Mouse (Mus musculus) adrenal gland, adult 8-10 months (tissue): ENCODE measurements around the gene Aif1. TPM values are rescaled to one million over a fixed set of nuclear protein-coding genes. Genes with fewer than 3 reads are reported as not detected.
"Not testable (repeated sequence)": the region's sequence is repeated elsewhere in the genome, so short reads cannot be mapped to it uniquely, and the experiment has no call there.

ENCODE experiments used
- DNase-seq: peaks from one replicate; pipeline ENCODE4 v3.0.0; 2022
- total RNA-seq, 4 experiments: library from RNA; stranded (reverse); gene quantifications; 2 replicates each; pipeline ENCODE4 v1.2.4; 2022

Gene Aif1
- total RNA-seq, 4 experiments from 2014 or later = 5.5 to 14.5 (median 10.5) TPM

DNA sequence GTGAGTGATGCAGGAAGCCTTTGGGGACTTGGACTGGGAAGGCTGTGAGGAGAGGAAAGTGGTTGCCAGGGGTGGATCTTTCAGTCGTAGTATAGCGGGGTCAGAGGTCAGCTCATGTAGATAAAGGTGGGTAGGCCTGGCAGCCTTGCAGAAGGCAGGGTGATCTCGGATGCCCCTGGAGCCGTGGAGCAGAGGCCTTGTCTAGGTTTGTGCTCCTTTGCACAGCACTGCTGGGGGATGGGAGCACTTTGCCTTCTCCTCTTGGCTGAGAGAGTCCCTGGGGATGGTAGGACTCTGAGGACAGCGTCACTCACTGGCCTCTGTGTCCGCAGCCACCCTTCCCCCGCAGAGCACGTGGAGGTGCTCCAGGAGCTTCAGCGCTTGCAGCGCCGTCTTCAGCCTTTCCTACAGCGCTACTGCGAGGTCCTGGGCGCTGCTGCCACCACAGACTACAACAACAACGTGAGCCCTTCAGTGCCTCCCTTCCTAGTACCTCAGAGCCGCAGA, 35.3 kb downstream of the Aif1 start:
- DNase-seq = no peak

- no peak for DNase-seq
Observed at GRCm38 (mm10) chr17:35139269-35139668, 36.6 kb downstream of the Aif1 start.

GRCm38 (mm10) chr17:35135591-35136320, 40.1 kb downstream of the Aif1 start:
- no peak for DNase-seq

DNA sequence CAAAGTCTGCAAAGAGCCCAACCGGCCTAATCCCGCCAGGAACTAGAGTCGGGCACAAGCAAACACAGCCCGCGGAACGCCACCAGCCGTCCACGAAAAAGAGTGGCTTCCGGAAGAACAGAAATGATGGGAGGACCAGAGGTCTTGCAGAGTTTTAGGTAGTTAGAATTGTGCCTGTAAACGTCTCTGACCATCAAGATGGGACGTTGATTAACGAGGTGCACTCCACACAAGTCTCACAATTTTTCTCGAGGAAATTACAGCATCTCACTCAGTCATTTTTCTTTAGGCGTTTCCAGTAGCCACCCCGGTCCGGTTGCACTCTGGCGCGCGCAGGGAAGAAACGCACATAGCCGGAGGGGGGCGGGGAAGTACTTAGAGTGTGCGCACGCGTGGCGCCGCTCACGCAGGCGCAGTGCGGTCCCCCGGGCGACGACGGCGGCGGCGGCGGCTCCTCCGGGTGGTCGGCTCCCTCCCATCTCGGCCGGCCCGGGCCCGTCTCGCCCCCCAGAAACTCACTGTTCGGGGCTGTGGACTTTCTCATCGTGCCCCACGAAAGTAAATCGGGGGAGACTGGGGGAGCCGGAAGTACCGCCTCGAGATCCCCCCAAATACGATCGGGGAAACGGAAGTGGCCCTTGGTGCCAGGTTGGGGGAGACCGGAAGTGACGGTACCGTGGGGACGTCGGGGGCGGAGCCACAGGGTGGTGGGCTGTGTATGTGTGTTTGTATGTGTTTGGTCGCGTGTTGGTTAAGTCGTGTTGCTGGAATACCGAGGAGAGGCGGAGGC, 40.9 kb downstream of the Aif1 start, which contains the start of gene Bag6:
Gene Bag6, plus strand, starts transcription at position 378 of the 790 bp plus-strand sequence.
- peak; percentile 91 for DNase-seq

DNA sequence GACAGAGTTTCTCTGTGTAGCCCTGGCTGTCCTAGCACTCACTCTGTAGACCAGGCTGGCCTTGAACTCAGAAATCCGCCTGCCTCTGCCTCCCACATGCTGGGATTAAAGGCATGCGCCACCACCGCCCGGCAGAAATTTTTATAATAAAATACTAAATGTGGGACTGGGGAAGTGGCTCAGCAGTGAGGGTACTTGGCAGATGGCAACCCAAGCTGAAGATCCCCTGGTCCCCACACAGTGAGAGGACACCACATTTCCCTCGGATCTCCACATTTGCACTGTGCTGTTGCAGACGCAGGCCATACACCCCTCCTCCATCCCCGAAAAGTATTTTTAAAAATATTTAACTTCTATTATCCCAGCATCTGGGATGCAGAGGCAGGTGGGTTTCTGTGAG, 42.4 kb downstream of the Aif1 start:
- no peak for DNase-seq

DNA sequence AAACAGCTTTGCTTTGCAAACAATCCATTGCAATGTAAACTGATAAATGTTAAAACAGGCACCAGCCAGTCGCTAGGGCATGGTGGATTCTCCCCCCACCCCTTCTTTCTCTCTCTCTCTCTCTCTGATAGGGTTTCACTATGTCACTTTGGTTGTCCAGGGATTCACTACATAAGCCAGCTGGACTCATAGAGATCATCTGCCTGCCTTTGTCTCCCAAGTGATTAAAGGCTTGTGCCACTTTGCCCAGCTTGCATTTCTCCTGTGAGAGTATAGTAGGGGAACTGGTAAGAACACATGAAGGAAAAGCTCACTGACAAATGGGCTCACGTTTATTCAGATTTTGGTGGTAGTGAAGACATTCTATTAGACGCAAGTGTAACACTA, 43.7 kb downstream of the Aif1 start:
- DNase-seq = no peak

DNA sequence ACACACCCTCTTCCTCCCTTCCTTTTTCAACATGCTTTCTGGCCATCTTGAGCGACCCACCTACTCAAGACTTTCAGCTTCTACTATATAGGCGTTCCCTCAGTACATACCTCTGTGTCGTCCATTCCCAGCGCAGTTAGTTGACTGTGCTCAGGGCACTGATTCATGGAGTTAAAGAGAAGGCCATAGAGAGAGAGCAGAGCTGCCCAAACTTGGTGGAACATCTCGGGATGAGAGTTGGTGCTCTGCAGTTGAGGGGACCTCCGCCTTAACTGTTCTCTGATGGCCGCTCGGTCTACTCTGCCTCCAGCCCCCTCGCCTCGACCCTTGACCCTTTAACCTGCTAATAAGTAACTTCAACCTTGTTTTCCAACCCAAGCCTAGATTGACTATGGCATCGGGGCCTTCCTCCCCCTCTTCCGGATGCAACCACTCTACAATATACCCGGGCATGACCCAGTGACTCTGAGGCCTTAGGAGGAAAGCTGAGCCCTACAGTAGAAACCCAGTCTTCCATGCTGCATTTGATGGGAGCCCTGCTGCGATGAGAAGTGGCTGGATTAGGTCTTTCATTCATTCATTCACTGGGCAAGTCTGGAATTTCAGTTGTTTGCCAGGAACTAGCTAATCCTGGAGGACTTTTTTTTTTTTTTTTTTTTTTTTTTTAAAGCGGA, 44.2 kb downstream of the Aif1 start, which contains the start of gene Apom:
Gene Apom, minus strand, starts transcription at position 551 of the 674 bp plus-strand sequence.
- DNase-seq = no peak

DNA sequence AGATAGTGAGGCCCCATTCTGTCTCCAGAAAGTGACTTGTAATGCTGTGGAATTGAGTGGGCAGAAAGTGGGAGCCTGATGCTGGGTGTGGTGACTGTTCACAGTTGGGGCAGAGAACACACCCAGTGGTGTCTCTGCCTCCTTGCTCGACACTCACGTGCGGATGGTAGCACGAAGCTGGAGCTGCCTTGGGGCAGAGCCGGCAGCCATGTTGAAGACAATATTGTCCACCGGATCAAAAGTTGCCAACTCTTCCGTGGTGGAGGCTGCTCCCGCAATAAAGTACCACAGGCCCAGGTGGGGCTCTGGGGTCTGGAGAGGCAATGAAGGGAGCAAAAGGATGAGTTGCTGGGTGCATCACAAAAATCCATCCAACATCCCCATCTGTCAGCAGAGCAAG, 44.8 kb downstream of the Aif1 start:
- no peak for DNase-seq

GRCm38 (mm10) chr17:35128996-35129395, 46.9 kb downstream of the Aif1 start:
- DNase-seq = no peak

- no peak for DNase-seq
Observed at GRCm38 (mm10) chr17:35127017-35127416, 48.9 kb downstream of the Aif1 start.

DNA sequence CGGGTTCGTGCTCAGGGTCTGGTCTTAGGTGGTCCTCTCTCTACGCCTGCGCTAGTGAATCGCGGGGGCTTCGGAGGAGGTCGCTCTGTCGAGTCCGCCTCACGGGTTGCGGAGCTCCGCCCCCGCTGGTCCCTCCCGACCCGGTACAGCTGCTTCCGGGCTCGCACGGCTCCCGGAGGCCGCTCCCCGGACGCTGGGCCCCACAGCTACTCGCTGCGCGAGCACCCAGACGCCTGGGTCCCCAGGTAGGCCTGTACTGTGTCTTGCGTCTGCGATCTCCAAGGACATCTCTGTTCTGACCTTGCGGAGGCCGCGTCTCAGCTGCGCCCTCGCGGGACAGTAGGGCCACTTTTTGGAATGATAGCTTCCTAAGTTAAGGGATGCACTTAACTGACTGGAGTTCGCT, 49.7 kb downstream of the Aif1 start, which contains the start of gene D17H6S53E:
Gene D17H6S53E, plus strand, starts transcription at position 168 of the 406 bp plus-strand sequence.
- DNase-seq = peak; percentile 71

GRCm38 (mm10) chr17:35125578-35125977, 50.3 kb downstream of the Aif1 start:
- no peak for DNase-seq

GRCm38 (mm10) chr17:35125081-35125480, 50.8 kb downstream of the Aif1 start:
- no peak for DNase-seq

DNA sequence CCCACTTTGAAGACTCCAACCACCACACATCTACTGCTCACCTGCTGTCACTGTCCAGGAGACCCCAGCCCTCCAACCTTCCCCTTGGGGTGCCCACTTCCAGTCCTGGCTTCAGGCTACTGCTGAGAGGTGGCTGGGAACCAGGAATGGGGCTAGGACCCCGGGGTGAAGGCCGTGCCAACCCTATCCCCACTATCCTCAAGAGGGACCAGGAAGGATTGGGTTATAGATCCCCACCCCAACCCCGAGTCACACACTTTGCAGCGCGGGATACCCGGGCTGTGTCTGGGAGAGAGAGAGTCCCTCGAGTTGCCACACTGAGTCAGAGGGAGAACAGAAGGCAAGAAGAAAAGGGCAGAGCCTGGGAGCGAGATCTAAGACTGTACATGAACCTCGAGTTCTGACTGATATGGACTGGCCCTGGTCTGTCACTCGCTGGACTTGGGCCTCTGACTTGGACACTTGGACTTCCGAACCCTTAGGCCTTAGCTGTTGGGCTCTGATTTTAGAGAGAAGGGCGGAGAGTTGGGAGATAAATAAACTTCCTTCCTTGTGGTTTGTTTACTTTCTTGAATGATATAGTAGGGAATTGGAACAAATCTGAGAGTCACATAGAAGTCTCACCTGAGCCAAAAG, 51.5 kb downstream of the Aif1 start:
- not testable (repeated sequence) for DNase-seq

DNA sequence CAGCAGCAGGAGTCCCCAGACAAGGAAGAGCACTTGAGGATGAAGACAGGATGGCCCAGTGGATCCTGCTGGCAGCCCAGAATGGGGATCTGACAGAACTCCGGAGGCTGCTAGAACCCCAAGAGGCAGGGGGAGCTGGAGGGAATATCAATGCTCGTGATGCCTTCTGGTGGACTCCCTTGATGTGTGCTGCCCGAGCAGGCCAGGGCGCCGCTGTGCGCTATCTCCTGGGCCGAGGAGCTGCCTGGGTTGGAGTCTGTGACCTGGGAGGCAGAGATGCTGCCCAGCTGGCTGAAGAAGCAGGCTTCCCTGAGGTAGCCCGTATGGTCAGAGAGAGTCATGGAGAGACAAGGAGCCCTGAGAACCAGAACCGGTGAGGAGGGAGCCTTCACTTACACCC, 52.6 kb downstream of the Aif1 start:
- DNase-seq = not testable (repeated sequence)

- DNase-seq = no peak
Observed at GRCm38 (mm10) chr17:35121871-35122303, 54.0 kb downstream of the Aif1 start, which contains the start of gene Csnk2b. Gene Csnk2b (minus strand): TSS chr17:35122053.

DNA sequence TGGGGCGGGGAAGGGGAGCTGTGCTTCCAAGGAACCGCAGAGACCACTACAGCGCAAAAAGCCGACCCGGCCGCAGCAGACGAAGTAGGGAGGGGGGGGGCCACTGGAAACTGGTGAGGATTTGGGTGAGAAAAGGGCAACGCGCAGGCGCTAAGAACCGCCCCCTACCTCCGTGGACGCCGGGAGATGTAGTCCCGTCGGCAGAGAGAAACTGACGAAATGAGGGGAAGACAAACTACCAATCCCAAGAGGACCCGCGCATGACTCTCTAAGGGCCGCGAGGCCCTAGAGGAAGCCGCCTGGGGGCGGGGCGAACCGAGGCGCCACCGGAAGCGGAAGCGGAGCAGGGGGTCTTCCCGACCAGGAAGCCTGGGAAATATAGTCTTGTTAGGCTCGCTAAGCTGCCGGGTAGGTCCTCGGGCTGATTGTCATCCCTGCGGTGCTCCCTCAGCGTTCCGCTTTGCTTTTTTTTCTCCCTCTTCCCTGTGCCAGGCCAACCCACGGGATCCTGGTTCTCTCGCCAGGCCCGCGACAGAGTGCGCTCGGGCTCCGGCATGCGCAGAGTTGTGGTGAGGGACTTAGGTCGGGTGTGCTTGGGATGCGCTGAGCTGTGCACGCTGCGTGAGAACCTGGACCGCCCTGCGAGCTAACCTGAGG, 54.6 kb downstream of the Aif1 start, which contains the start of gene Gpank1:
Gene Gpank1, plus strand, starts transcription at position 313 of the 657 bp plus-strand sequence.
- peak; percentile 99 for DNase-seq
